In the genomic region with DNA sequence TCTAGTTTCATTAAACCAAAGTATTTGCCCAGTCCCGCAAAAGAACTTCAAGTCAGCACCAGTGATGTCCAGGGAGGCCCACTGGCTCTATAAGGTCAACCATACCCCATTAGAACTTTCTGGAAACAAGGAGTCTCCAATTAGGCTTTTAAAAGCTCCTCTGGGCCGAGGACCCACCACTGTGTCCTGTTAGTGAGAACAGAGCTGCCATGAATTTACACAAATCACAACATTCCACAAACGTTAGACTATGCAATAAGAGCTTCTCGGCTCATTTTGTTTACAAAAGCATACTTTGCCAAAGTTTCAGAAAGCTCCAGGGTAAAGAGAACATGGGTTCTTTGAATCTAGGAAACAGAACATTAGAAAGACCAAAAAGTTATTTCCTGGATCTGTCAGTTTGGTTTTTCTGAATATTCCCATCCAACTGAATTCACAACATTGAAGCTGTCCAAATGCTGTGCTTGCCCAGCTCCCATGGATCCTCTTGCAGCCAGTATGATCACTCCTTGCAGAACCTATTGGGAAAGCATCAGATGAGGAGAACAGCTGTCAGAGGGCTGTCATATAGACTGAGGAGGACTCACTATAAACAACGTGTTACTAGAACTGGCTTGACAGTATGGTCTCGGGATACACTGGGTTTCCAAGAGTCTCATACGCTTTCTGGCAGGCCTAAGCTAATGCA, we compare ENCODE assay signal across 10 mouse cellular contexts. TPM values are rescaled to one million over a fixed set of nuclear protein-coding genes. Genes with fewer than 3 reads are reported as not detected.
"Had no signal": no experiment of that assay in that cellular context is flagged by ENCODE, and none has a peak within 500 bp of the region (broad histone marks: within the 10 kb centered on the region; RNA-seq: fewer than 3 reads in every experiment).

No protein-coding gene starts in this region.

- H3K27ac ChIP-seq: limb, embryonic 12.5 days; liver, embryonic 14.5 days; midbrain, embryonic 15.5 days; neural tube, embryonic 12.5 days had no signal

- H3K4me1 ChIP-seq: limb, embryonic 12.5 days; midbrain, embryonic 15.5 days; neural tube, embryonic 12.5 days had no signal

- H3K36me3 ChIP-seq: limb, embryonic 12.5 days; midbrain, embryonic 15.5 days; neural tube, embryonic 12.5 days had no signal

- ATAC-seq: midbrain, embryonic 15.5 days had no signal

- H3K9ac ChIP-seq: limb, embryonic 12.5 days; liver, embryonic 14.5 days; midbrain, embryonic 15.5 days; neural tube, embryonic 12.5 days had no signal

- DNase-seq: kidney, adult 8-10 months; kidney, postnatal 36 days; layer of hippocampus, adult 9-11 months; thymus, postnatal 36 days had no signal

- H3K4me3 ChIP-seq: limb, embryonic 12.5 days; midbrain, embryonic 15.5 days; neural tube, embryonic 12.5 days had no signal

- H3K4me2 ChIP-seq: limb, embryonic 12.5 days; midbrain, embryonic 11.5 days; midbrain, embryonic 15.5 days; neural tube, embryonic 12.5 days had no signal

- H3K27me3 ChIP-seq: limb, embryonic 12.5 days; midbrain, embryonic 15.5 days; neural tube, embryonic 12.5 days had no signal

RNA-seq across cellular contexts. Expression of gene Vipr2, which starts 33.6 kb away (rescaled TPM):
- polyA plus RNA-seq: liver, adult 2 months had no signal
